Mouse (Mus musculus) forebrain, embryonic 14.5 days (tissue): Measurements from ENCODE around the gene Ddx42. TPM values are rescaled to one million over a fixed set of nuclear protein-coding genes. Genes with fewer than 3 reads are reported as not detected.
A peak's percentile ranks its signal among the peaks of the same experiment; 100 is the strongest.

ENCODE experiments used
- ATAC-seq: fragments of 200-750 bp; cut with Nextera tagmentation; 2 replicates; pipeline ENCODE4 v1.8.0; 2017; ENCODE audit warnings: mild to moderate bottlenecking, moderate library complexity
- DNase-seq: peaks from one replicate; pipeline ENCODE4 v3.0.0-alpha.2; 2015; ENCODE audit warnings: low spot score
- H3K27ac ChIP-seq: fragments of 300-500 bp; sonication (generic); 2 replicates; pipeline ENCODE4 v1.5.1; 2014; ENCODE audit warnings: low read depth, mild to moderate bottlenecking, control low read depth, low read length, moderate library complexity
- H3K27me3 ChIP-seq: fragments of 300-500 bp; sonication (generic); replicated peaks from 2 replicates; pipeline ENCODE4 v1.6.1; 2014; ENCODE audit warnings: low read length, control low read depth, mixed read lengths; ENCODE audit not compliant: control insufficient read depth, insufficient read depth
- H3K36me3 ChIP-seq: fragments of 300-500 bp; sonication (generic); 2 replicates; pipeline ENCODE4 v1.6.1; 2014; ENCODE audit warnings: low read length, control low read depth; ENCODE audit not compliant: control insufficient read depth, insufficient read depth
- H3K4me1 ChIP-seq: fragments of 300-500 bp; sonication (generic); 2 replicates; pipeline ENCODE4 v1.6.1; 2014; ENCODE audit warnings: antibody characterized with exemption, low read length, control low read depth; ENCODE audit not compliant: control insufficient read depth, insufficient read depth
- H3K4me2 ChIP-seq: fragments of 300-500 bp; sonication (generic); 2 replicates; pipeline ENCODE4 v1.6.1; 2014; ENCODE audit warnings: mild to moderate bottlenecking, control low read depth, low read length
- H3K4me3 ChIP-seq: fragments of 300-500 bp; sonication (generic); 2 replicates; pipeline ENCODE4 v1.5.1; 2014; ENCODE audit warnings: low read depth, low read length, control low read depth
- H3K9ac ChIP-seq: fragments of 300-500 bp; sonication (generic); 2 replicates; pipeline ENCODE4 v1.6.1; 2014; ENCODE audit warnings: mild to moderate bottlenecking, low read length, control low read depth, moderate library complexity
- H3K9me3 ChIP-seq: fragments of 300-500 bp; sonication (generic); replicated peaks from 2 replicates; pipeline ENCODE4 v1.6.1; 2016; ENCODE audit warnings: low read length, control low read depth, mixed read lengths; ENCODE audit not compliant: control insufficient read depth
- WGBS: fragments of 180-500 bp; shearing (Covaris S2); extraction: QIAGEN DNeasy Blood & Tissue Kit; methylation state at CpG from one replicate; pipeline ENCODE4 v1.1.7; 2014; 5-methylcytosine and 5-hydroxymethylcytosine counted together
- polyA plus RNA-seq: library from polyadenylated mRNA; unstranded; fragments of >200 nt; fragmentation: Nextera tagmentation; extraction: Ambion mirVana; gene quantifications from 2 replicates; pipeline ENCODE4 v1.2.1, GENCODE M21; 2014

Gene Ddx42
- polyA plus RNA-seq, 1 experiment from 2014 or later: 65.6 TPM

GRCm38 (mm10) chr11:106274374-106274773 lies 57.6 kb downstream of the Ddx42 start:
- Histone ChIP-seq H3K4me3 (no peak overlapping the region), H3K9me3 (no peaks in the 10 kb centered on the region), H3K36me3 (no peaks in the 10 kb centered on the region), H3K9ac (no peak overlapping the region), H3K27me3 (no peaks in the 10 kb centered on the region), H3K4me1 (peaks cover 18% of the 10 kb centered on the region), H3K4me2 (no peak overlapping the region), H3K27ac (no peak overlapping the region)
- DNase-seq (no peak), ATAC-seq (no peak)
- 92% methylated on average over 1 of the region's 1 CpGs for WGBS

DNA sequence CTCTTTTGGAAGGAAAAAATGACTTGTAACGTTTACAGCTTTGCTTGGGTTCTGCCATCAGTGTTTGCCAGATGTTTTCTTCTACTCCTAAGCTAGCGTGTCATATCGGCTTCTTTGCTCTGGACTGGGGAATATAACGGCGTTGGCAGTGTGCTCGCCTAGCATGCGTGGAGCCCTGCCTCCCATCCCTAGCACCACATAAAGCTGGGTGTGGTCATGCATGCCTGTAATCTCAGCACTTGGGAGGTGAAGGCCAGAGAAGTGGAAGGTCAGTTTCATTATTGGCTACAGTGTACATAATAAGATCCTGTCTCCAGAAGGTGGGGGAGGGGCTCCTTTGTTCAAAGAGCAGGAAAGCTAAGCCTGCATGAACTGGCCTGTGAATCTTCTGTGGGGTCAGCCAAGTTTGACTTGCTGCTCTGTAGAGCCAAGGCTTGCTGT lies 58.3 kb downstream of the Ddx42 start:
- H3K4me3 ChIP-seq: no peak overlapping the region
- no peak overlapping the region for H3K4me2 ChIP-seq
- H3K9ac ChIP-seq: no peak overlapping the region
- no peaks in the 10 kb centered on the region for H3K36me3 ChIP-seq
- no peak overlapping the region for H3K27ac ChIP-seq
- no peaks in the 10 kb centered on the region for H3K27me3 ChIP-seq
- DNase-seq: no peak
- peaks cover 18% of the 10 kb centered on the region for H3K4me1 ChIP-seq
- no peak for ATAC-seq
- WGBS: 85% methylated on average over 7 of the region's 7 CpGs
- H3K9me3 ChIP-seq: no peaks in the 10 kb centered on the region

- no peaks in the 10 kb centered on the region for H3K9me3 ChIP-seq
- 11% methylated on average over 25 of the region's 25 CpGs for WGBS
- H3K27me3 ChIP-seq: no peaks in the 10 kb centered on the region
- peak; percentile 97 for DNase-seq
- no peak within 1 kb of the TSS for H3K4me3 ChIP-seq
- peak within 1 kb of the TSS; percentile 43 for H3K4me2 ChIP-seq
- ATAC-seq: peak; percentile 44
- no peaks in the 10 kb centered on the region for H3K36me3 ChIP-seq
- peaks cover 11% of the 10 kb centered on the region for H3K4me1 ChIP-seq
- no peak within 1 kb of the TSS for H3K9ac ChIP-seq
- H3K27ac ChIP-seq: no peak within 1 kb of the TSS
Measured at GRCm38 (mm10) chr11:106276454-106276853, 59.7 kb downstream of the Ddx42 start, which contains the start of gene Tcam1. TSS of gene Tcam1 (plus strand) at chr11:106276672.

GRCm38 (mm10) chr11:106282452-106282851 lies 65.7 kb downstream of the Ddx42 start:
- Histone ChIP-seq H3K36me3 (no peaks in the 10 kb centered on the region), H3K4me3 (no peak overlapping the region), H3K27me3 (no peaks in the 10 kb centered on the region), H3K4me2 (no peak overlapping the region), H3K9me3 (no peaks in the 10 kb centered on the region), H3K27ac (no peak overlapping the region), H3K4me1 (no peaks in the 10 kb centered on the region), H3K9ac (no peak overlapping the region)
- DNase-seq (no peak), ATAC-seq (no peak)
- 90% methylated on average over 6 of the region's 6 CpGs for WGBS

GRCm38 (mm10) chr11:106283371-106283770 lies 66.6 kb downstream of the Ddx42 start:
- Histone ChIP-seq H3K27ac (no peak overlapping the region), H3K4me3 (no peak overlapping the region), H3K36me3 (no peaks in the 10 kb centered on the region), H3K9ac (no peak overlapping the region), H3K4me1 (no peaks in the 10 kb centered on the region), H3K9me3 (no peaks in the 10 kb centered on the region), H3K4me2 (no peak overlapping the region), H3K27me3 (no peaks in the 10 kb centered on the region)
- DNase-seq (no peak), ATAC-seq (no peak)
- 82% methylated on average over 4 of the region's 4 CpGs for WGBS

DNA sequence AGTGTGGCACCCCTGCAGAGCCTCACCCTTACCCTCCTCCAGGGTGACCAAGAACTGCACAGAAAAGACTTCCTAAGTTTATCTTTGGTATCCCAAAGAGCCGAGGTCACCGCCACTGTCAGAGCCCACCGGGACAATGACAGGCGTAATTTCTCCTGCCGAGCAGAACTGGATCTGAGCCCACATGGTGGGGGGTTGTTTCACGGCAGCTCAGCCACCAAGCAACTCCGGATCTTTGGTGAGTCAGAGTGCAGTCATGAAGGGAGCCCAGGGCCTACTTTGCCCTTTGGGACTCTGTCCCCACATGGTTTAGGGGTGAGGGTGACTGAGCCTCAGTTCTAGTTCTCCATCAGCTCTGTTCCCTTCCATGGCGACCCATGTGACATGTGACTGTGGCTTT lies 67.4 kb downstream of the Ddx42 start:
- H3K9me3 ChIP-seq: no peaks in the 10 kb centered on the region

GRCm38 (mm10) chr11:106286206-106286605 lies 69.5 kb downstream of the Ddx42 start:
- 90% methylated on average over 7 of the region's 7 CpGs for WGBS
- Histone ChIP-seq H3K9me3 (no peaks in the 10 kb centered on the region), H3K4me3 (no peak overlapping the region), H3K36me3 (no peaks in the 10 kb centered on the region), H3K27ac (no peak overlapping the region), H3K4me2 (no peak overlapping the region), H3K27me3 (no peaks in the 10 kb centered on the region), H3K9ac (no peak overlapping the region), H3K4me1 (no peaks in the 10 kb centered on the region)
- DNase-seq: no peak
- no peak for ATAC-seq

More for the DNA sequence above, 67.4 kb downstream of the Ddx42 start:
- Histone ChIP-seq H3K27me3 (no peaks in the 10 kb centered on the region), H3K4me1 (no peaks in the 10 kb centered on the region), H3K4me3 (no peak overlapping the region), H3K27ac (no peak overlapping the region), H3K4me2 (no peak overlapping the region), H3K9ac (no peak overlapping the region), H3K36me3 (no peaks in the 10 kb centered on the region)
- ATAC-seq: no peak
- WGBS: 72% methylated on average over 8 of the region's 8 CpGs
- DNase-seq: no peak

GRCm38 (mm10) chr11:106286987-106287386 lies 70.3 kb downstream of the Ddx42 start:
- H3K4me3 ChIP-seq: no peak overlapping the region
- no peaks in the 10 kb centered on the region for H3K36me3 ChIP-seq
- H3K27me3 ChIP-seq: no peaks in the 10 kb centered on the region
- H3K27ac ChIP-seq: no peak overlapping the region
- 66% methylated on average over 11 of the region's 11 CpGs for WGBS
- no peak overlapping the region for H3K9ac ChIP-seq
- no peaks in the 10 kb centered on the region for H3K9me3 ChIP-seq
- no peaks in the 10 kb centered on the region for H3K4me1 ChIP-seq
- DNase-seq (peak; percentile 29), ATAC-seq (no peak)
- no peak overlapping the region for H3K4me2 ChIP-seq

- WGBS: 60% methylated on average over 8 of the region's 8 CpGs
- H3K36me3 ChIP-seq: no peaks in the 10 kb centered on the region
- ATAC-seq (no peak), DNase-seq (peak; percentile 31)
- H3K9ac ChIP-seq: no peak overlapping the region
- H3K4me1 ChIP-seq: no peaks in the 10 kb centered on the region
- no peak overlapping the region for H3K4me2 ChIP-seq
- no peaks in the 10 kb centered on the region for H3K9me3 ChIP-seq
- H3K4me3 ChIP-seq: no peak overlapping the region
- H3K27ac ChIP-seq: no peak overlapping the region
- H3K27me3 ChIP-seq: no peaks in the 10 kb centered on the region
Measured at GRCm38 (mm10) chr11:106289369-106289768, 72.6 kb downstream of the Ddx42 start.
